Mouse (Mus musculus) spleen, adult 2 months (tissue): Measurements from ENCODE around the gene Tmem243.

ENCODE experiments used
- CTCF ChIP-seq: fragments of 200-500 bp; IDR thresholded peaks from 2 replicates; pipeline ENCODE4 v1.5.1; 2011; ENCODE audit warnings: mild to moderate bottlenecking, inconsistent platforms; ENCODE audit not compliant: insufficient read depth, insufficient read length, insufficient replicate concordance; ENCODE audit errors: extremely low read depth
- POLR2A ChIP-seq: fragments of 200-500 bp; IDR thresholded peaks from 2 replicates; pipeline ENCODE4 v1.6.1; 2011; ENCODE audit warnings: low read depth, low read length, inconsistent platforms

GRCm38 (mm10) chr5:9157336-9157735, 56.9 kb downstream of the Tmem243 start:
- TF ChIP-seq CTCF (no peak), POLR2A (no peak)
